Mouse (Mus musculus): ENCODE results near the gene Paxbp1. TPM values are rescaled to one million over a fixed set of nuclear protein-coding genes. Genes with fewer than 3 reads are reported as not detected.

Gene Paxbp1
- total RNA-seq, 2 experiments from 2014 or later: 44.3 to 62.3 TPM

- no peak for DNase-seq
These were observed 44.5 kb downstream of the Paxbp1 start for GRCm38 (mm10) chr16:90999827-91000226.

GRCm38 (mm10) chr16:90997822-90998221, 46.5 kb downstream of the Paxbp1 start:
- DNase-seq: no peak

GRCm38 (mm10) chr16:90996327-90997243, 47.8 kb downstream of the Paxbp1 start:
- no peak for DNase-seq

- DNase-seq: no peak
These were observed 48.8 kb downstream of the Paxbp1 start for GRCm38 (mm10) chr16:90995498-90995897.

- no peak for DNase-seq
These were observed 49.3 kb downstream of the Paxbp1 start for GRCm38 (mm10) chr16:90995023-90995422.

- DNase-seq: no peak
These were observed 55.2 kb downstream of the Paxbp1 start for GRCm38 (mm10) chr16:90989162-90989561.

GRCm38 (mm10) chr16:90988665-90989064, 55.7 kb downstream of the Paxbp1 start:
- no peak for DNase-seq

GRCm38 (mm10) chr16:90988039-90988438, 56.3 kb downstream of the Paxbp1 start:
- no peak for DNase-seq

- DNase-seq: no peak
These were observed 73.3 kb downstream of the Paxbp1 start for GRCm38 (mm10) chr16:90971004-90971403.

GRCm38 (mm10) chr16:90966241-90966640, 78.1 kb downstream of the Paxbp1 start:
- DNase-seq: no peak

GRCm38 (mm10) chr16:90964302-90964701, 80.0 kb downstream of the Paxbp1 start:
- DNase-seq: no peak

Other genes starting within 250 kb of the Paxbp1 start
- gene Urb1, start 234.1 kb downstream of the Paxbp1 start, total RNA-seq (2021): 10 to 100 TPM; 13.0 to 18.7 TPM
- gene Eva1c, start 217.8 kb downstream of the Paxbp1 start, total RNA-seq (2021): 1 to 10 TPM; 2.8 to 7.5 TPM
- 10 to 100 TPM; 32.3 to 34.8 TPM for gene Cfap298, start 109.4 kb downstream of the Paxbp1 start, total RNA-seq (2021)
- gene Synj1, start 33.2 kb downstream of the Paxbp1 start, total RNA-seq (2021): 10 to 100 TPM; 43.0 to 61.4 TPM
- gene 4932438H23Rik, start 50.6 kb upstream of the Paxbp1 start, total RNA-seq (2021): not detected
- gene Olig2, start 180.9 kb upstream of the Paxbp1 start, total RNA-seq (2021): not detected
- gene Olig1, start 225.2 kb upstream of the Paxbp1 start, total RNA-seq (2021): under 1 TPM; 0.36 to 0.50 TPM

Data from adrenal gland, postnatal 36 days (tissue).